Mouse (Mus musculus): ENCODE results near the gene Zfp689.

DNA sequence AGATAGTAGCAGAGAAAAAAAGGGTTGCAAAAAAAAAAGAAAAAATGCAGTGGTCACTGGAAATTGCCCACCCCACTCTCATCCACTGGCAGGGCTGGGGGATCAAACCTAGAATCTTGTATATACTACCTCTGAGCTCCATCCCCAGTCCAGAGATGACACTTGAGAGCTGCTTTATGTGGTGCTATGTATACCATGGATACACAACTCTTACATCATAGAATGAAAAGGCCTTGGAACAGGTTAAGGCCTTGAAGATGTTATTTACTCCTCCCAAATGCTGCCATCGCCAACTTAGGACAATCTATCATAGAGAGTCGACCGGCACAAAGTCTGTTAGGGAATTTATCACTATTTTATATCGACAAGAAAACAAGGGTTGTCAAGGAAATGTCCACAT is 27.9 kb upstream of the Zfp689 start:
- TF ChIP-seq CTCF (IDR thresholded peaks at IDR 0.05; ENCODE audit: low read depth, low read length) (no peak), POLR2A (IDR thresholded peaks at IDR 0.05; ENCODE audit: borderline replicate concordance, low read depth, low read length) (no peak)
